Mouse (Mus musculus) thymus, adult 2 months (tissue): ENCODE data around the gene Ankrd44.

Source experiments
- CTCF ChIP-seq: fragments of 200-500 bp; IDR thresholded peaks from 2 replicates; pipeline ENCODE4 v1.5.1; 2012; ENCODE audit warnings: mild to moderate bottlenecking, control low read depth, low read length, moderate library complexity, borderline replicate concordance; ENCODE audit not compliant: control insufficient read depth, poor library complexity, insufficient read depth; ENCODE audit errors: extremely low read depth
- POLR2A ChIP-seq: fragments of 200-500 bp; IDR thresholded peaks from 2 replicates; pipeline ENCODE4 v1.6.1; 2012; ENCODE audit warnings: mild to moderate bottlenecking, low read length, control low read depth, moderate library complexity; ENCODE audit not compliant: control insufficient read depth, poor library complexity, insufficient read depth; ENCODE audit errors: extremely low read depth

DNA sequence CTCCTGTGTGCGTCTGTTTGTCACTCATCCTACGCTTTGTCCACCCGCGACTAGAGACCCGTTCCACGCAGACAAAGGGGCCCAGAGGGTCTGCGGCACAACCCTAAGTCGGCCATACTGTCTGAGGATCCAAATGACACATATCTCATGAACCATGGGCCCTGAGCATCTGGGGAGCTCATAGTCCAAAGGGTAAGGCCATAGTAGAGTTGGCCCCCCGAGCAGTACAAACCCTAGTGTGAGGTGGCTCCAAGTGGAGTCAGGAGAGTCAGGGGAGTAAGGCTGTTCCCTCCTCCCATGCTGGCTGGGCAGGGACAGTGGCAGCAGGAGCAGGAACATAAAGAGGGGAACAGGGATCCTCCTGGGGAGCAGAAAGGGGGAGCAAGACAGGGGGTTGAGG, 324.5 kb downstream of the Ankrd44 start:
- TF ChIP-seq POLR2A (no peak), CTCF (no peak)
